Mouse (Mus musculus) liver, adult 2 months (tissue): ENCODE measurements around the gene Fam189a1. TPM values are rescaled to one million over a fixed set of nuclear protein-coding genes. Genes with fewer than 3 reads are reported as not detected.

Source experiments
- DNase-seq: peaks from one replicate; pipeline ENCODE4 v3.0.0-alpha.2; 2011; ENCODE audit warnings: low read depth, low spot score; ENCODE audit errors: extremely low read depth
- H3K27ac ChIP-seq: fragments of 200-500 bp; replicated peaks from 2 replicates; pipeline ENCODE4 v1.5.1; 2012; ENCODE audit warnings: low read depth, mild to moderate bottlenecking, control low read depth, inconsistent platforms, low read length; ENCODE audit not compliant: insufficient read depth
- H3K27me3 ChIP-seq: fragments of 200-500 bp; 2 replicates; pipeline ENCODE4 v1.6.1; 2012; ENCODE audit warnings: mild to moderate bottlenecking, moderate library complexity, low read length, inconsistent platforms; ENCODE audit not compliant: control insufficient read depth, insufficient read depth
- H3K36me3 ChIP-seq: fragments of 200-500 bp; 2 replicates; pipeline ENCODE4 v1.6.1; 2012; ENCODE audit warnings: low read length, inconsistent platforms; ENCODE audit not compliant: control insufficient read depth, insufficient read depth
- H3K4me1 ChIP-seq: fragments of 200-500 bp; 2 replicates; pipeline ENCODE4 v1.6.1; 2011; ENCODE audit warnings: low read length; ENCODE audit not compliant: control insufficient read depth, insufficient read depth
- H3K4me3 ChIP-seq: fragments of 200-500 bp; 2 replicates; pipeline ENCODE4 v1.5.1; 2011; ENCODE audit warnings: low read depth, mild to moderate bottlenecking, control low read depth, low read length, moderate library complexity; ENCODE audit not compliant: insufficient read depth
- H3K79me2 ChIP-seq: fragments of 200-500 bp; 2 replicates; pipeline ENCODE4 v1.6.1; 2012; ENCODE audit warnings: inconsistent platforms, mild to moderate bottlenecking, low read length, moderate library complexity; ENCODE audit not compliant: control insufficient read depth, insufficient read depth
- H3K9ac ChIP-seq: fragments of 200-500 bp; 2 replicates; pipeline ENCODE4 v1.6.1; 2012; ENCODE audit warnings: low read depth, mild to moderate bottlenecking, control low read depth, inconsistent platforms, low read length
- CTCF ChIP-seq: fragments of 200-500 bp; IDR thresholded peaks from 2 replicates; pipeline ENCODE4 v1.5.1; 2011; ENCODE audit warnings: low read depth, low read length, control low read depth
- POLR2A ChIP-seq: fragments of 200-500 bp; IDR thresholded peaks from 2 replicates; pipeline ENCODE4 v1.6.1; 2011; ENCODE audit warnings: low read length, control low read depth; ENCODE audit not compliant: insufficient read depth; ENCODE audit errors: extremely low read depth
- WGBS: fragments of 180-500 bp; shearing (Covaris S2); methylation state at CpG from one replicate; pipeline ENCODE4 v1.1.7; 2018; 5-methylcytosine and 5-hydroxymethylcytosine counted together
- polyA plus RNA-seq: library from polyadenylated mRNA; depleted of rRNA; stranded (reverse); fragments of >200 nt; gene quantifications from 2 replicates; pipeline ENCODE4 v1.2.3, GENCODE M21; 2012
- total RNA-seq: library from RNA; depleted of rRNA; stranded (reverse); fragments of >200 nt; gene quantifications from 2 replicates; pipeline ENCODE4 v1.2.3, GENCODE M21; 2014

Gene Fam189a1
- total and polyA plus RNA-seq, 2 experiments: 0.32 TPM; not detected in 1

DNA sequence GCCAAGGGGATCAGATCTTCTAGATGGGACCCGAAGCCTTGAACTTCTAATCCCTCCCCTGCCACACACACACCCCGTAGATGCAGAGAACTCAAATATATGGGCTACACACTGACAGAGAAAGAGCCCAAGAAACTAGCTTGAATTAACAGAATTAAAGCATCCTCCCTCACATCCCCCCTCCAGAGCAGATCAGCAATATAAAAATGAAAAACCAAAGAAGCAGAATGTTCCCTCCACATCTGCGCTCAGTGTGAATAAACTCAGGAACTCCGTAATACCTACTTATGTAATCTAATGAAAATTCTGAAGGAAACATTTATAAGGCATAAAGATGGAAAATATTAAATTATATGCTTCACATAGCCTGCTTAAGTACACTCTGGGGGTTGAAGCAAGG, 80.2 kb downstream of the Fam189a1 start:
- DNase-seq: no peak
- TF ChIP-seq POLR2A (no peak), CTCF (no peak)
- Histone ChIP-seq H3K4me3 (no peak overlapping the region), H3K79me2 (no peaks in the 10 kb centered on the region), H3K27ac (no peak overlapping the region), H3K9ac (no peak overlapping the region), H3K27me3 (no peaks in the 10 kb centered on the region), H3K36me3 (no peaks in the 10 kb centered on the region), H3K4me1 (no peaks in the 10 kb centered on the region)
- 90% methylated on average over 4 of the region's 4 CpGs for WGBS

DNA sequence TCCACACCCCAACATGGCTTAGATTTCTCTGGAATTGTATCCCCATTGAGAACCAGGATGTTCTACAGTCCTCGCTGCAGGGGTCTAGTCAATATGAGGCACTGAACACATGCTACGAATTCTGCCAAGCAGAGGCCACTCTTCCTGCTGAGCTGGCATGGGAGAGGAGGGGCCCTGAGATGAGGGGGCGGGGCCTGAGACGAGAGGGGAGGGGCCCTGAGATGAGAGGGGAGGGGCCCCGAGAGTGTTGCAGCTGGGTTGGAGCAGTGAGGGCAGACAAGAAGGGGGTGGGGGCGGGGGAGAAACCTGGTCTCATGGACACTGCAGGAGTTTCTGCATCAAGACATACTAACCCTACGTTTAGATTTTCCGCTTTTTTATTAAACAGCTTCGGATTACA, 82.2 kb downstream of the Fam189a1 start:
- no peaks in the 10 kb centered on the region for H3K36me3 ChIP-seq
- H3K4me3 ChIP-seq: no peak overlapping the region
- WGBS: 45% methylated on average over 9 of the region's 9 CpGs
- H3K4me1 ChIP-seq: no peaks in the 10 kb centered on the region
- H3K9ac ChIP-seq: no peak overlapping the region
- H3K79me2 ChIP-seq: no peaks in the 10 kb centered on the region
- DNase-seq: no peak
- no peaks in the 10 kb centered on the region for H3K27me3 ChIP-seq
- no peak overlapping the region for H3K27ac ChIP-seq
- no peak for TF ChIP-seq CTCF
- no peak for TF ChIP-seq POLR2A

DNA sequence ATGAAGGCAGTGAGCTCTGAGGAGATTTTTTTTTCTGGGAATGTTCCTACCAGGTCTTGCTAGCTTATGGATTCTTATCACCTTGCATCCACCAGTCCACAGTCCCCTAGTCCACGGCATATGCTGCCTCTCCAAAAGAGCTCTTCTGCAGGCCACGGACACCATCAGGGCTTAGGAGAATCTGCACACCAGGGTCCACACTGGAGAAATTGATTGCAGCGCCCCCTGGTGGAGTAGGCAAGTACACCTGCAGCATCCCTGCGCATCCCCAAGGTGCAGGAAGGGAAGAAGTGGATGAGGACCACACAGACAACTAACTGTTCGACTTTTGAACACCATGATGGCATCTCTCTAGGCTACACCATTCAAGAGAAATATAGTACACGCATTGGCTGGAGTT, 82.8 kb downstream of the Fam189a1 start:
- H3K4me1 ChIP-seq: no peaks in the 10 kb centered on the region
- WGBS: 23% methylated on average over 6 of the region's 6 CpGs
- no peaks in the 10 kb centered on the region for H3K36me3 ChIP-seq
- no peaks in the 10 kb centered on the region for H3K79me2 ChIP-seq
- no peak overlapping the region for H3K4me3 ChIP-seq
- no peak for DNase-seq
- H3K27ac ChIP-seq: no peak overlapping the region
- TF ChIP-seq CTCF (peak; percentile 49), POLR2A (no peak)
- no peaks in the 10 kb centered on the region for H3K27me3 ChIP-seq
- no peak overlapping the region for H3K9ac ChIP-seq

GRCm38 (mm10) chr7:65066211-65066610, 90.2 kb downstream of the Fam189a1 start:
- TF ChIP-seq POLR2A (no peak), CTCF (no peak)
- Histone ChIP-seq H3K36me3 (no peaks in the 10 kb centered on the region), H3K79me2 (no peaks in the 10 kb centered on the region), H3K27me3 (no peaks in the 10 kb centered on the region), H3K4me3 (no peak overlapping the region), H3K4me1 (no peaks in the 10 kb centered on the region), H3K9ac (no peak overlapping the region), H3K27ac (no peak overlapping the region)
- whole genome bisulfite sequencing: 86% methylated on average over 7 of the region's 7 CpGs
- DNase-seq: no peak

DNA sequence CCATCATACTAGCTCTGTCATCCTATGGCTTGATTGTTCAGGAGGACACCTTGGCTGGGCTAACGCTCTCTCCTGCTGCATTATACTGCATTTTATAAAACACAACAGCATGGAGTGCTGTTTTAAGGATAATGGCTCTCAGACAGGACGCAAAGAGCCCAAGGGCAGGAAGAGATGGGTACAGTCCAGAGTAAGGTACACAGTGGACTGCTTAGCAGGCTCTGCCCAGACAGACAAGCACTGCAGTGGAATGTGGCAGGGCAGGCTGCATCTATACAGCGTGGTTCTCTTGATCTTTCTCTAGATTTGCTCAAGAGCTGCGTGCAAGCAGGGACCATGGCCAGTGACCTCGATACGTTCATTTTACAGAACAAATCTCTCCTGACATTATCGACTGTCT, 90.9 kb downstream of the Fam189a1 start:
- 79% methylated on average over 7 of the region's 7 CpGs for WGBS
- DNase-seq: no peak
- H3K27ac ChIP-seq: no peak overlapping the region
- H3K4me3 ChIP-seq: no peak overlapping the region
- H3K9ac ChIP-seq: no peak overlapping the region
- TF ChIP-seq POLR2A: no peak
- no peak for TF ChIP-seq CTCF
- H3K36me3 ChIP-seq: no peaks in the 10 kb centered on the region
- H3K4me1 ChIP-seq: no peaks in the 10 kb centered on the region
- H3K27me3 ChIP-seq: no peaks in the 10 kb centered on the region; the same call in 1 of the 2 replicates
- H3K79me2 ChIP-seq: no peaks in the 10 kb centered on the region

- Histone ChIP-seq H3K27ac (no peak overlapping the region), H3K4me3 (no peak overlapping the region), H3K27me3 (no peaks in the 10 kb centered on the region; the same call in 1 of the 2 replicates), H3K36me3 (no peaks in the 10 kb centered on the region), H3K9ac (no peak overlapping the region), H3K4me1 (no peaks in the 10 kb centered on the region), H3K79me2 (no peaks in the 10 kb centered on the region)
- 36% methylated on average over 5 of the region's 5 CpGs for WGBS
- DNase-seq: no peak
- TF ChIP-seq POLR2A: no peak
- no peak for TF ChIP-seq CTCF
Observed at GRCm38 (mm10) chr7:65064638-65065037, 91.7 kb downstream of the Fam189a1 start.
